Mouse (Mus musculus): Measurements from ENCODE around the gene Mdm4. TPM values are rescaled to one million over a fixed set of nuclear protein-coding genes. Genes with fewer than 3 reads are reported as not detected.

The Mdm4 gene
- total RNA-seq, 2 experiments from 2014 or later = 80.8 to 101 TPM

- peak overlapping the region; percentile 77 for H3K27ac ChIP-seq
- DNase-seq (ENCODE audit: low spot score in 2 of 2) = no peak
- TF ChIP-seq CTCF (conservative IDR thresholded peaks at IDR 0.05) = no peak
- H3K4me3 ChIP-seq = no peak overlapping the region
These were observed 39.1 kb upstream of the Mdm4 start for GRCm38 (mm10) chr1:133069275-133070120.

GRCm38 (mm10) chr1:133068669-133069274 lies 38.4 kb upstream of the Mdm4 start:
- no peak for TF ChIP-seq CTCF (conservative IDR thresholded peaks at IDR 0.05)
- Histone ChIP-seq H3K27ac (peak overlapping the region; percentile 84), H3K4me3 (no peak overlapping the region)
- peak; percentile 19 to 55 for DNase-seq (ENCODE audit: low spot score in 2 of 2)

GRCm38 (mm10) chr1:133068268-133068667 lies 37.9 kb upstream of the Mdm4 start:
- no peak for TF ChIP-seq CTCF (conservative IDR thresholded peaks at IDR 0.05)
- DNase-seq (ENCODE audit: low spot score in 2 of 2) = no peak
- Histone ChIP-seq H3K27ac (peak overlapping the region; percentile 84), H3K4me3 (no peak overlapping the region)

DNA sequence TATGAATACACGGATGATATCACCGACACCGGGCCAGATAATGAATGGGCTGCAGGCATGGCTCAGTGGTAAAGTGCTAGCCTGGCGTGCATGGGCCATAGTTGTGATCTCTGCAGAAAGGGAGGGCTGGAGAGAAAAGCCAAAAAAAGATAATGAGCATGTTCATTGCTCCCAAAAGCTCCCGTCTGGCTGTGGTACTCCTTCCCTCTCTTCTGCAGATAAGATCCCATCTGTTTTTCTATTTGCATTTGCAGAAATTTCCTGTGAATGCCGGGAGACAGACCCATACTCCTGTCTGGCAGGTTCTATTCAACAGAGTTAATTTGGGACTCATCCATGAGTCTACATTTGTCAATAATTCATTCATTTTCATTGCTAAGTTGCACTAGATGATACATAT lies 32.8 kb upstream of the Mdm4 start:
- no peak for TF ChIP-seq CTCF (conservative IDR thresholded peaks at IDR 0.05)
- Histone ChIP-seq H3K27ac (no peak overlapping the region; the same call in 1 of the 2 replicates), H3K4me3 (no peak overlapping the region)
- DNase-seq (ENCODE audit: low spot score in 2 of 2) = peak; percentile 33 to 68

DNA sequence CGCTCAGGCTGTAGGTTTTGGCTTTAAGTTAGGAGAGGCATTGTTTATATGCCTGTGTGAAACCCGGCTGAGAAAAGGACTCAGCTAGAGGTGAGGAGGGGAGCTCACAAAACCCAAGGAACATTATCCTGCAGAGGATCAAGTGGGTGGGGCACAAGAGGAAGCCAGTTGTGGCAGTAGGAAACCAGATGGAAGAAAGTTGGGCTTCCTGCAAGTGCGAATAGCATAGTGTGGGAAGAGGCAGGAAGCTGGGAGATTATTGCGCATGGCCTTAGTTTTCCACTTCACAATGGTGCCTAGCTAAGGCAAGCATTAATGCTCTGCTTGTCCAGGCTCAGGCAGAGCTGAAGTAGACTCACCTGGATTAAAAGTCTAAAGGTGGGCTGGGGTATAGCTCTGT lies 30.3 kb upstream of the Mdm4 start:
- DNase-seq (ENCODE audit: low spot score in 2 of 2) = no peak
- H3K4me3 ChIP-seq = no peak overlapping the region
- no peak for TF ChIP-seq CTCF (conservative IDR thresholded peaks at IDR 0.05)
- no peak overlapping the region for H3K27ac ChIP-seq

GRCm38 (mm10) chr1:133059592-133059991 lies 29.2 kb upstream of the Mdm4 start:
- Histone ChIP-seq H3K4me3 (no peak overlapping the region), H3K27ac (peak overlapping the region; percentile 23; the same call in 1 of the 2 replicates)
- no peak for TF ChIP-seq CTCF (conservative IDR thresholded peaks at IDR 0.05)
- no peak for DNase-seq (ENCODE audit: low spot score in 2 of 2)

- Histone ChIP-seq H3K27ac (peak overlapping the region; percentile 36), H3K4me3 (no peak overlapping the region)
- TF ChIP-seq CTCF (conservative IDR thresholded peaks at IDR 0.05) = no peak
- no peak for DNase-seq (ENCODE audit: low spot score in 2 of 2)
These were observed 27.1 kb upstream of the Mdm4 start for GRCm38 (mm10) chr1:133057345-133058034.

GRCm38 (mm10) chr1:133054326-133054725 lies 24.0 kb upstream of the Mdm4 start:
- no peak overlapping the region for H3K4me3 ChIP-seq
- no peak overlapping the region for H3K27ac ChIP-seq
- peak; percentile 13; the same call in 1 of the 2 replicates for TF ChIP-seq CTCF (conservative IDR thresholded peaks at IDR 0.05)
- DNase-seq (ENCODE audit: low spot score in 2 of 2) = no peak

DNA sequence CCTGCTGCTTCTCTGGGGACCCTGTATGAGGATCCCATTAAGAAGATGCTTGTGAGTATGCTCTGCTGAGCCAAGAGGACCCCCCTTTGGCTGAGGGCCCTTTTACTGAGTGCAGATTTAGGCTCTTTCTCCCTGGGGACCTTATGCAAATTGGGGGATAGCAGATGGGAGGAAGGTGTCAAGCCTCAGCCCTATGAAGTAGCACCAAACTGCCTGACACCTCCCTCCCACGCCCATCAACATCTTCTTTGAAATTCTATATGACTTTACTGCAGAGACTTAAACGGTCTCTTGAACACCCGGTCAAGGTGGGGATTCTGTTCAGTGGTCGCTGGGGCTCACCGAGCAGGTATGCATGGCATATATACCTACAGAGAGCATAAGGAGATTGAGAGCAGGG lies 22.7 kb upstream of the Mdm4 start:
- no peak for TF ChIP-seq CTCF (conservative IDR thresholded peaks at IDR 0.05)
- Histone ChIP-seq H3K4me3 (no peak overlapping the region), H3K27ac (no peak overlapping the region)
- no peak for DNase-seq (ENCODE audit: low spot score in 2 of 2)

DNA sequence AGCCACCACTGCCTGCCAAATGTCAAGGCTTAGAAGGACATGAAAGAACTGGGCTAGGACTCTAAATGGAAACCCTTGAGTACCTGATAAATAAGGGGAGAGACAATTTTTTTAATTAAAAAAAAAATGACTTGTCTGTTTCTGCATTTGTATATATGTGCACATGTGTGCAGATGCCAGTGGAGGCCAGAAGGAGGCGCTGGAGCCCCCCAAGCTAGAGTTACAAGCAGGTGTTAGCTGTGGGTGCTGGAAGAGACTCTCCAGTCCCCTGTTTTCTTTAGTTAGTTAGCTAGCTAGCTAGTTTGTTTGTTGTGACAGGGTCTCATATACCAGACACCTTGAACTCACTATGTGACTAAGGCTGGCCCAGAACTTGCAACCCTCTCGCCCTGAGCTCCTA lies 21.5 kb upstream of the Mdm4 start:
- no peak for DNase-seq (ENCODE audit: low spot score in 2 of 2)
- no peak overlapping the region for H3K27ac ChIP-seq
- H3K4me3 ChIP-seq = no peak overlapping the region
- TF ChIP-seq CTCF (conservative IDR thresholded peaks at IDR 0.05) = peak; percentile 41

- no peak for DNase-seq (ENCODE audit: low spot score in 2 of 2)
- H3K27ac ChIP-seq = no peak overlapping the region
- TF ChIP-seq CTCF (conservative IDR thresholded peaks at IDR 0.05) = no peak
- no peak overlapping the region for H3K4me3 ChIP-seq
These were observed 19.7 kb upstream of the Mdm4 start for GRCm38 (mm10) chr1:133050001-133050431.

DNA sequence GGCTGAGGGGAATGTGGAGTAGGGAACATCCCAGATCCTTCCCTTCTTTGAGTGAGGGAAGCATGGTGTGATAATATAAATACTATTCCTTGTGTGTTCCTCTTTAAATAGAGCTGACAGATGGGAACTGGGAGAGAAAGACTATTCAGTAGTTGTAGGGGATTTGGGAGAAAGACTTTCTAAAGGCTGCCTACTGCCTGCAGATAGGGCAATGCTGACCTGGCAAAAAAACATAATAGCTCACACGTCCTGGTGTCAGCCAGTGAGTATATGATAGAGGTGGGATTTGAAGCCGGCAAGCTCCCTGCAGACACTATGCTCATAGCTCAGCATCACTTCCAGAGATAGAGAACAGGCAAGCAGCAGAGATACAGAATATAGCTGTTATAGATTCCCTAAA lies 18.3 kb upstream of the Mdm4 start:
- Histone ChIP-seq H3K4me3 (no peak overlapping the region), H3K27ac (peak overlapping the region; percentile 11; the same call in 1 of the 2 replicates)
- TF ChIP-seq CTCF (conservative IDR thresholded peaks at IDR 0.05) = no peak
- DNase-seq (ENCODE audit: low spot score in 2 of 2) = no peak

GRCm38 (mm10) chr1:133047575-133047974 lies 17.2 kb upstream of the Mdm4 start:
- no peak for TF ChIP-seq CTCF (conservative IDR thresholded peaks at IDR 0.05)
- DNase-seq (ENCODE audit: low spot score in 2 of 2) = no peak
- H3K4me3 ChIP-seq = peak overlapping the region; percentile 85
- H3K27ac ChIP-seq = peak overlapping the region; percentile 96
